Mouse (Mus musculus): ENCODE results near the gene Pttg1. TPM values are rescaled to one million over a fixed set of nuclear protein-coding genes. Genes with fewer than 3 reads are reported as not detected.

Pttg1 gene
- polyA plus RNA-seq (2014; fragmentation: Nextera tagmentation; extraction: Ambion mirVana), result 71.3 and 83.2 TPM in 2 replicates

- Histone ChIP-seq H3K36me3 (ENCODE audit: control insufficient read depth, insufficient read depth, low read length) (0 out of 2 replicates have a peak, but pooled peaks cover 7% of the 10 kb centered on the region), H3K9ac (ENCODE audit: low read depth, low read length) (peak within 1 kb of the TSS; percentile 77), H3K4me1 (ENCODE audit: control insufficient read depth, insufficient read depth, low read length) (peaks cover 9% of the 10 kb centered on the region; the same call in 1 of the 2 replicates), H3K27ac (replicated peaks; ENCODE audit: low read depth, low read length) (peak within 1 kb of the TSS; percentile 59; the same call in 1 of the 2 replicates), H3K27me3 (replicated peaks; ENCODE audit: control insufficient read depth, insufficient read depth, low read length) (no peaks in the 10 kb centered on the region), H3K9me3 (ENCODE audit: control insufficient read depth, low read length) (no peaks in the 10 kb centered on the region), H3K4me3 (ENCODE audit: low read depth, low read length) (peak within 1 kb of the TSS; percentile 63), H3K4me2 (ENCODE audit: low read depth, low read length) (peak within 1 kb of the TSS; percentile 57)
- ATAC-seq (ENCODE audit: low read depth) (peak; percentile 97), DNase-seq (ENCODE audit: low spot score) (peak; percentile 95)
- 4% methylated on average over 27 of the region's 27 CpGs for WGBS
These were observed at the start of gene Pttg1 for GRCm38 (mm10) chr11:43425824-43426413. TSS of gene Pttg1 (minus strand) at chr11:43426251.

DNA sequence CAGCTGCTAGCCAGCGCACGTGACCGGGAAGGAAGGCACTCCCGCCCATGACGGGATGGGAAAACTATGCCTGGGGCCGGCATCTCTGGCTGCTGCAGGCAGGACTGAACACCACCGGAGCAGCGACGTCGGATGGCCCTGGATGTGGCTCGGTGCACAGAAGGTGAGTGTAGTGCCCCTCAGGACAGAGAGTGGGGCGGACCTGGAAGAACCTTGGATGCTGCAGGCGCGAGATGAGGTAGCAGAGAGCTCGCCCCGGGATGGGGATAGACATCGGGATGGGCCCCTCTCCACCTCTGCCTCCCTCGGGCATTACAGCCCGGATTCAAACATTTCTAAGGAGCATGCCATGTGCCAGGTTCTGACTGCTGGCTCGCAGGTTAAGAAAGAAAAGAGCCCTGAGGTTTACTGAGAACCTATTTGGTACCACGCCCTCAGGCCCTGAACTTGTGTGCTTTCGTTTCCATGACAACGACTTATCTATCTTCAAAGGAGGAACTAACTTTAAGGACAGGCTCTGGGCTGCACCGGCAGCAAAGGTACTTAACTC lies 48.2 kb upstream of the Pttg1 start, which contains the start of gene C1qtnf2:
Gene C1qtnf2, plus strand, starts transcription at position 52 of the 550 bp plus-strand sequence.
- DNase-seq (ENCODE audit: low spot score), result peak; percentile 56
- peak within 1 kb of the TSS; percentile 62 for H3K4me2 ChIP-seq (ENCODE audit: low read depth, low read length)
- no peaks in the 10 kb centered on the region for H3K27me3 ChIP-seq (replicated peaks; ENCODE audit: control insufficient read depth, insufficient read depth, low read length)
- WGBS, result 3% methylated on average over 24 of the region's 24 CpGs
- 0 out of 2 replicates have a peak within 1 kb of the TSS, but pooled peaks have one; percentile 44 for H3K27ac ChIP-seq (replicated peaks; ENCODE audit: low read depth, low read length)
- peak within 1 kb of the TSS; percentile 27 for H3K4me3 ChIP-seq (ENCODE audit: low read depth, low read length)
- H3K4me1 ChIP-seq (ENCODE audit: control insufficient read depth, insufficient read depth, low read length), result peaks cover 8% of the 10 kb centered on the region; the same call in 1 of the 2 replicates
- no peaks in the 10 kb centered on the region for H3K9me3 ChIP-seq (ENCODE audit: control insufficient read depth, low read length)
- peak within 1 kb of the TSS; percentile 47 for H3K9ac ChIP-seq (ENCODE audit: low read depth, low read length)
- no peaks in the 10 kb centered on the region for H3K36me3 ChIP-seq (ENCODE audit: control insufficient read depth, insufficient read depth, low read length)
- ATAC-seq (ENCODE audit: low read depth), result peak; percentile 74; the same call in 1 of the 2 replicates

- H3K4me1 ChIP-seq (ENCODE audit: control insufficient read depth, insufficient read depth, low read length), result peaks cover 8% of the 10 kb centered on the region; the same call in 1 of the 2 replicates
- H3K9me3 ChIP-seq (ENCODE audit: control insufficient read depth, low read length), result no peaks in the 10 kb centered on the region
- 49% methylated on average over 15 of the region's 15 CpGs for WGBS
- no peaks in the 10 kb centered on the region for H3K27me3 ChIP-seq (replicated peaks; ENCODE audit: control insufficient read depth, insufficient read depth, low read length)
- H3K9ac ChIP-seq (ENCODE audit: low read depth, low read length), result peak overlapping the region; percentile 47
- H3K4me3 ChIP-seq (ENCODE audit: low read depth, low read length), result peak overlapping the region; percentile 27
- ATAC-seq (ENCODE audit: low read depth) (no peak), DNase-seq (ENCODE audit: low spot score) (no peak)
- H3K4me2 ChIP-seq (ENCODE audit: low read depth, low read length), result peak overlapping the region; percentile 62
- H3K36me3 ChIP-seq (ENCODE audit: control insufficient read depth, insufficient read depth, low read length), result no peaks in the 10 kb centered on the region
- 0 out of 2 replicates have a peak overlapping the region, but pooled peaks have one; percentile 44 for H3K27ac ChIP-seq (replicated peaks; ENCODE audit: low read depth, low read length)
These were observed 47.7 kb upstream of the Pttg1 start for GRCm38 (mm10) chr11:43473635-43474224.

- H3K27me3 ChIP-seq (replicated peaks; ENCODE audit: control insufficient read depth, insufficient read depth, low read length), result no peaks in the 10 kb centered on the region
- no peaks in the 10 kb centered on the region for H3K9me3 ChIP-seq (ENCODE audit: control insufficient read depth, low read length)
- H3K4me2 ChIP-seq (ENCODE audit: low read depth, low read length), result no peak overlapping the region
- WGBS, result 28% methylated on average over 1 of the region's 1 CpGs
- ATAC-seq (ENCODE audit: low read depth) (peak; percentile 27; the same call in 1 of the 2 replicates), DNase-seq (ENCODE audit: low spot score) (peak; percentile 45)
- H3K4me1 ChIP-seq (ENCODE audit: control insufficient read depth, insufficient read depth, low read length), result peaks cover 8% of the 10 kb centered on the region; the same call in 1 of the 2 replicates
- H3K4me3 ChIP-seq (ENCODE audit: low read depth, low read length), result no peak overlapping the region
- no peak overlapping the region for H3K9ac ChIP-seq (ENCODE audit: low read depth, low read length)
- H3K27ac ChIP-seq (replicated peaks; ENCODE audit: low read depth, low read length), result 0 out of 2 replicates have a peak overlapping the region, but pooled peaks have one; percentile 44
- H3K36me3 ChIP-seq (ENCODE audit: control insufficient read depth, insufficient read depth, low read length), result no peaks in the 10 kb centered on the region
These were observed 47.1 kb upstream of the Pttg1 start for GRCm38 (mm10) chr11:43473115-43473514.

- Histone ChIP-seq H3K36me3 (ENCODE audit: control insufficient read depth, insufficient read depth, low read length) (no peaks in the 10 kb centered on the region), H3K4me2 (ENCODE audit: low read depth, low read length) (no peak overlapping the region), H3K9me3 (ENCODE audit: control insufficient read depth, low read length) (no peaks in the 10 kb centered on the region), H3K4me3 (ENCODE audit: low read depth, low read length) (no peak overlapping the region), H3K27ac (replicated peaks; ENCODE audit: low read depth, low read length) (no peak overlapping the region), H3K9ac (ENCODE audit: low read depth, low read length) (no peak overlapping the region), H3K27me3 (replicated peaks; ENCODE audit: control insufficient read depth, insufficient read depth, low read length) (no peaks in the 10 kb centered on the region), H3K4me1 (ENCODE audit: control insufficient read depth, insufficient read depth, low read length) (peaks cover 8% of the 10 kb centered on the region; the same call in 1 of the 2 replicates)
- DNase-seq (ENCODE audit: low spot score) (no peak), ATAC-seq (ENCODE audit: low read depth) (no peak)
- WGBS, result 73% methylated on average over 6 of the region's 6 CpGs
These were observed 45.1 kb upstream of the Pttg1 start for GRCm38 (mm10) chr11:43470881-43471820.

- WGBS, result 36% methylated on average over 5 of the region's 5 CpGs
- no peak overlapping the region for H3K4me2 ChIP-seq (ENCODE audit: low read depth, low read length)
- ATAC-seq (ENCODE audit: low read depth), result no peak
- no peaks in the 10 kb centered on the region for H3K27me3 ChIP-seq (replicated peaks; ENCODE audit: control insufficient read depth, insufficient read depth, low read length)
- H3K4me1 ChIP-seq (ENCODE audit: control insufficient read depth, insufficient read depth, low read length), result peaks cover 8% of the 10 kb centered on the region; the same call in 1 of the 2 replicates
- no peak overlapping the region for H3K4me3 ChIP-seq (ENCODE audit: low read depth, low read length)
- DNase-seq (ENCODE audit: low spot score), result peak; percentile 64
- no peaks in the 10 kb centered on the region for H3K9me3 ChIP-seq (ENCODE audit: control insufficient read depth, low read length)
- H3K36me3 ChIP-seq (ENCODE audit: control insufficient read depth, insufficient read depth, low read length), result no peaks in the 10 kb centered on the region
- no peak overlapping the region for H3K9ac ChIP-seq (ENCODE audit: low read depth, low read length)
- H3K27ac ChIP-seq (replicated peaks; ENCODE audit: low read depth, low read length), result peak overlapping the region; percentile 59; the same call in 1 of the 2 replicates
These were observed 44.1 kb upstream of the Pttg1 start for GRCm38 (mm10) chr11:43470118-43470517.

DNA sequence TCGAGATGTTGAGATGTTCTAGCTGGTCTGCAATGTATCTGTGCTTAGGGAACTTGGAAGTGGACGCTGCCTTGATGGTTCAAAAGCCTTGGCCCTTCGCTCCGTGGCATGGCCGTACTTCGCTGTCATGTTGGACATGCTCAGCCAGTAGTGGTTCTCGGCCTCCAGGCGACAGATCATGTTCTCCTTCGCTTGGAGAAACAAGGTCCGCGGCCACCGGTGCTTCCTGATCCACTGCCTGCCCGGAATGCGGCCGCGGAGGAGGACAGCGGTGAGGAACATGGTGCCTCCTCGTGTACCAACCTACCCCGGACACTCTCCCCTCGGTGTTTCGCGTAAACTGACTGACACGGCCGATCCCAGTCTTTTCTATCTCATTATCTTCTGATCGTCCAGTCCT lies 37.2 kb upstream of the Pttg1 start:
- Histone ChIP-seq H3K36me3 (ENCODE audit: control insufficient read depth, insufficient read depth, low read length) (no peaks in the 10 kb centered on the region), H3K9ac (ENCODE audit: low read depth, low read length) (no peak overlapping the region), H3K4me1 (ENCODE audit: control insufficient read depth, insufficient read depth, low read length) (no peaks in the 10 kb centered on the region), H3K4me3 (ENCODE audit: low read depth, low read length) (no peak overlapping the region), H3K27ac (replicated peaks; ENCODE audit: low read depth, low read length) (no peak overlapping the region), H3K4me2 (ENCODE audit: low read depth, low read length) (no peak overlapping the region), H3K27me3 (replicated peaks; ENCODE audit: control insufficient read depth, insufficient read depth, low read length) (no peaks in the 10 kb centered on the region), H3K9me3 (ENCODE audit: control insufficient read depth, low read length) (no peaks in the 10 kb centered on the region)
- ATAC-seq (ENCODE audit: low read depth) (no peak), DNase-seq (ENCODE audit: low spot score) (no peak)
- WGBS, result 94% methylated on average over 25 of the region's 25 CpGs

DNA sequence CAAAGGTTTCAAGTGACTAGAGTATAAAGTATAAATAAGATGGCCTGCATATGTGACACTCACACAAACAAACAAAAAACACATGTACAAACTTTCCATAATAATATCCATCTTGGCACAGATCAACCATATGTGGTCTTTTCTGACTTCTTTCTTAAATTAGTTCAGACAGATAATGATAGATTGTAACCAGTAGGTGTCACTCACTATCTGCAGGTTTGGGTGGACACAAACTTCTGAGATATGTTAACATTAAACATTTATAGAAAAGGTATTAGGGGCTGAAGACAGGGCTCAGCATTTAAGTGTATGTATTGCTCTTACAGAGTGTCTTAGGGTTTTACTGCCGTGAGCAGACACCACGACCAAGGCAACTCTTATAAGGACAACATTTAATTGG lies 26.2 kb upstream of the Pttg1 start:
- H3K9me3 ChIP-seq (ENCODE audit: control insufficient read depth, low read length), result no peaks in the 10 kb centered on the region
- no peak overlapping the region for H3K27ac ChIP-seq (replicated peaks; ENCODE audit: low read depth, low read length)
- H3K4me3 ChIP-seq (ENCODE audit: low read depth, low read length), result no peak overlapping the region
- DNase-seq (ENCODE audit: low spot score), result peak; percentile 34
- no peak overlapping the region for H3K9ac ChIP-seq (ENCODE audit: low read depth, low read length)
- no peak overlapping the region for H3K4me2 ChIP-seq (ENCODE audit: low read depth, low read length)
- 76% methylated on average over 2 of the region's 2 CpGs for WGBS
- ATAC-seq (ENCODE audit: low read depth), result no peak
- H3K4me1 ChIP-seq (ENCODE audit: control insufficient read depth, insufficient read depth, low read length), result no peaks in the 10 kb centered on the region
- no peaks in the 10 kb centered on the region for H3K27me3 ChIP-seq (replicated peaks; ENCODE audit: control insufficient read depth, insufficient read depth, low read length)
- peaks cover 4% of the 10 kb centered on the region for H3K36me3 ChIP-seq (ENCODE audit: control insufficient read depth, insufficient read depth, low read length)
